Mouse (Mus musculus): ENCODE measurements around the gene Slc8a1.

Slc8a1 gene

GRCm38 (mm10) chr17:81738311-81738755 is at the start of gene Slc8a1:
TSS of gene Slc8a1 (minus strand) at chr17:81738377.
- 37% methylated on average over 14 of the region's 14 CpGs for WGBS

- WGBS: 44% methylated on average over 4 of the region's 4 CpGs
Measured at GRCm38 (mm10) chr17:81787350-81787749, 49.2 kb upstream of the Slc8a1 start.

DNA sequence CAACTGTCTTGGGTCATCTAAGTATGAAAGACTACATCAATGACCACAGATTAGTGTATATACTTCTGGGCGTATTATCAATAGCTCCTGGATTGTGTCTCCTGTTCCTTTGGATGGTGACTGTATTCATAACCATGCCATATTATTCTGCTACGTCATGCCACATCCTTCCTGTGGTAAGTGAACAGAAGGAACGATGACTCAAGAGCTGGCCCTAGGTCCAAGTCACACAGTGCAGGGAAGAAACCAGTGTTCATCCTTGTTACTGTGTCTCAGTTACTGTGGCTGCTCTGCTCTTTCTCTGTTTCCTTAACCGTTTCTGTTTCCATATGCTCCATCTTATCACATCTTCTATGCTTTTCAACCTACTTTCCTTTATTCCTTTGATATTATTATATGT is 44.1 kb upstream of the Slc8a1 start:
- WGBS: 74% methylated on average over 4 of the region's 4 CpGs

- 77% methylated on average over 5 of the region's 5 CpGs for whole genome bisulfite sequencing
Measured at GRCm38 (mm10) chr17:81781491-81781890, 43.3 kb upstream of the Slc8a1 start.

GRCm38 (mm10) chr17:81779883-81780282 is 41.7 kb upstream of the Slc8a1 start:
- 76% methylated on average over 4 of the region's 4 CpGs for WGBS

GRCm38 (mm10) chr17:81750664-81751063 is 12.5 kb upstream of the Slc8a1 start:
- WGBS: 80% methylated on average over 2 of the region's 2 CpGs

DNA sequence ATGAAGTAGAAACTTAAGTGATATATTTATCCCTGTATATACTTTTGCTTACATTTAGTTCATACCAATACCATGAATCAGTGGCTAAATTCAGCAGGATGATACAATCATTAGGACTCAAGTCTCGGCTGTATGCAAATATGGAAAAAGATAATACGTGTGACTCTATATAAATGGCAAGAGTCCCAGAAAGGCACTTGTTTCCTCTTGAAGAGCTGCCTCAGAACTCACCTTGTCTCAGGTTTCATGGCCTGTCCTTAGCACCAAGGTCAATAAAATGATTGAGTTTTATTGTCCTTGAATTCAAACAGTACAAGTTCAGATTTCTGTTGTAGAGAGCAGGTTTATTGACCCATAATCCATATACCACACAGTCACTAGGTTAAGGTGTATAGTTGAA is 4.9 kb upstream of the Slc8a1 start:
- WGBS: 71% methylated on average over 2 of the region's 2 CpGs

DNA sequence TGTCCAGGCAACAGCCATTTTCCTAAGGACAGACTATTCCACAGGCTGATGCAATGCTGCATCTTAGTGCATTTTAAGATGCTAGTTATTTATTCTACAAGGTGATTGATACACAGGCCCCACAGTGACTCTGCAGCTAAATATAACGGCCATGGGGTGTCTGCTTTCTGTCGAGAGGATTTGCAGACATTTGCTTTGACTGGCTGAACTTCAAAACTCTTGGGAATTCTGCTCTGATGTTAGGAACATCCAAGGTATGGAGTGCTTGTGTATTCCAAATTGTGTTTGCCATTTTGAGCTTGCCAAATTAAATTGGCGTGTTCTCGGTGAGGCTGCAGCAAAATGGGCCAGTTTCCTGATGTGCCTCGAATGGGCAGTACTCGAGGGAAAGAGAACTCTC is 2.4 kb upstream of the Slc8a1 start:
- WGBS: 45% methylated on average over 6 of the region's 6 CpGs

DNA sequence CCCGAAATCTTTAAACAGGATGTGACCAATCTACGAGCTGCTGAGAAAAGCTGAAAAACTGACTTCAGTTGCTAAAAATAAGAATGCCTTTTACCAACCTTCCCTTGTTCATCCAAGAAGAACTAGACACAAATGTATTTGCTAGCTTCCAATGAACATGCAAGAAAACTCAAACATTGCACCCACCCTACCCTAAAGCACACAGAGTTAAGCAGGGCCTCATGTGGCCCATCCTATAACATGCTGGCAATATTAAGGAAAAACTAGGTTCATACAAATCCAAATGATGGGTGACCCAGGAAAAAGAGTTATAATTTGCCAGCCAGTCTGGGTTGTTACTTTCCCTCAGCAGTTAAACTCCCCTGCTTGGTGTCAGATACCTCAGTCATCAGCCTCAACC is 398 bp downstream of the Slc8a1 start:
- WGBS: 41% methylated on average over 2 of the region's 2 CpGs

GRCm38 (mm10) chr17:81737309-81737708 is 868 bp downstream of the Slc8a1 start:
- WGBS: 53% methylated on average over 4 of the region's 4 CpGs

- WGBS: 92% methylated on average over 2 of the region's 2 CpGs
Measured at GRCm38 (mm10) chr17:81735583-81735982, 2.6 kb downstream of the Slc8a1 start.

- 74% methylated on average over 4 of the region's 4 CpGs for WGBS
Measured at GRCm38 (mm10) chr17:81729891-81730290, 8.3 kb downstream of the Slc8a1 start.

GRCm38 (mm10) chr17:81712273-81712751 is 25.9 kb downstream of the Slc8a1 start:
- WGBS: 34% methylated on average over 1 of the region's 1 CpGs

GRCm38 (mm10) chr17:81704761-81705160 is 33.4 kb downstream of the Slc8a1 start:
- WGBS: 62% methylated on average over 3 of the region's 3 CpGs

DNA sequence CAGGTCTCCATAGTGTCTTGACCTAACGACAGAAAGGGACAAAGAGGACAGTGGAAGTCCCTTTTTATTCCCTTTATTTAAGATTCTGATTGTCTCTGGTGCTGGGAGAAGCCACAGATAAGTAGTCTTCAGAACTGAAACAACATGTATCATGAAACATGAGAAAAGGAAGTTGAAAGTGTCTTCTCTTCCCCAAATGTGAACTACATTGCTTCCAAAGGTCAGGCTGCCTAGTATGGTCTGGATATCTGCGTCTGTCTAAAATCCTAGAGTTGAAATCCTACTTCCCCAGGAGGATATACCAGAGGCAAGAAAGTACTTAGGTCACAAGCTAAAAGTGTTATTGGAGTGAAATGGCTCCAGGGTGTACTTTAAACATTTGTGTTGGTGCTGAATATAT is 34.9 kb downstream of the Slc8a1 start:
- 68% methylated on average over 2 of the region's 2 CpGs for WGBS

DNA sequence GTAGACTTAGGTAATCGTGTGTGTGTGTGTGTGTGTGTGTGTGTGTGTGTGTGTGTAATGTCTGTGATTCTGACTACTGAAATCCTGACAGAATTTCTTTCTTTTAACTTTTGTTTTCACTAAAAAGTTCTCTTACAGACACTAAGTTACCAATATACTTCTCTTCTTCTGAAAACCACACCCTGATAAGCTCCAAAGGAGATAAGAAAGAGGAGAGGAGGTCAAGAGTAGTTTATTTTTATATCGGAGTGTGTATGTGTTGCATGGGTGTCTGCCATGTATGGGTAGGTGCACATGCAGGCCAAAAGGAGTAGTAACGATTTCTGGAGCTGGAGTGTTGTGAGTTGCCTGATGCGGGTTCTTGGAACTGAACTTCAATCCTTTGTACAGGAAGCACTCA is 36.5 kb downstream of the Slc8a1 start:
- WGBS: 84% methylated on average over 4 of the region's 4 CpGs

- WGBS: 63% methylated on average over 10 of the region's 10 CpGs
Measured at GRCm38 (mm10) chr17:81698789-81699188, 39.4 kb downstream of the Slc8a1 start.

DNA sequence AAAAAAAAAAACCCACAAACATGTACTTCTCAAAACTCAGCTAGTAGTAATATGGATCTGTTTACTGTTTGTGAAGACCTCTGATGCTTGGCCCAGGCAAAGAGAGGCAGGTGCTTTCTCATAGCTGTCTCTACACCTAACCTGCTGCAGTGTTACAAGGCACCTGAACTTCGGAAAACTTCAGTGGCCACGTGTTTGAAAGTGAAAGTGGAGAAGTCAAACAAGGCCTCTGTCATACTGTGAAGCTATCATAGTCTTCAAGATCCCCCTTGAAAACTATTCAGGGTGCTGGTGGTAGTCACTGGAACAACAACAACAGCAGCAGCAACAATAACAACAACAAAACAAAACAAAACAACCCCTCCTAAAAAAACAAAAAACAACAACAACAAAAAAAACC is 40.5 kb downstream of the Slc8a1 start:
- WGBS: 78% methylated on average over 2 of the region's 2 CpGs

DNA sequence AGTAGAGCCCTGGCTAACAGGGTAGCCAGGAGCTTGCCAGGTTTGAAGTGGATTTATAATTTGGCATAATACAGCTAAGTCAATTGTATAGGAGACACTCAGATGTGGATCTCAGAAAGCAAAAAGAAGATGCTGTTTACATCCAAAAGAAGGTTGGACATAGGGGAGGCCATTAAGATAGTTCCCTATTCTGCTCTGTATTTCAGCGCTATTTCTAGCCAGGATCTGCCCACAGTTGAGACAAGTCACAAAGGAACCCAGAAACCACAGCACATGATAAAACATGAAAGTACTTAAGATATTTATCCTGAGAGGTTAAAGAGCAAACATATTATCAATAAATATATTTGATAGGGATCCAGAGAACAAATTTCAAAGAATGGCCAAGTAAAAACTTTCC is 43.2 kb downstream of the Slc8a1 start:
- WGBS: 97% methylated on average over 1 of the region's 1 CpGs

DNA sequence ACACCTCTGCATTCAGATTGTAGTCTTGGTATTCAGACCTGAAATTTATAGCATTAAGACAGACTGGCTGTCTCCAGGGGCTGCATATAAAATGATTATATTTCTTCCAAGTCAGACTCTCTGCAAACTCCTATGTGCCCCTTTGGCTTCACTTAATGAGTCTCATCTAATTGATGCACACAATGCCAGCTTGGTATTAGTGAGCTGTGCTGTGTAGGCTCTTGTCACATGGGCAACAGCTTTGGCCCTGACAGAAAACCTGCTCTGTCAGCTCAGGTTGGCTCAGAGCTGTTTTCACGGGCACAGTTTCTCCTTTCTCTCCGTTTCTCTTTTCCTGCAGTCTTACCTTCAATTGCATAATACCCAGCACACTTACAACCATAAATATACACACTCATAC is 60.7 kb downstream of the Slc8a1 start:
- WGBS: 55% methylated on average over 2 of the region's 2 CpGs

DNA sequence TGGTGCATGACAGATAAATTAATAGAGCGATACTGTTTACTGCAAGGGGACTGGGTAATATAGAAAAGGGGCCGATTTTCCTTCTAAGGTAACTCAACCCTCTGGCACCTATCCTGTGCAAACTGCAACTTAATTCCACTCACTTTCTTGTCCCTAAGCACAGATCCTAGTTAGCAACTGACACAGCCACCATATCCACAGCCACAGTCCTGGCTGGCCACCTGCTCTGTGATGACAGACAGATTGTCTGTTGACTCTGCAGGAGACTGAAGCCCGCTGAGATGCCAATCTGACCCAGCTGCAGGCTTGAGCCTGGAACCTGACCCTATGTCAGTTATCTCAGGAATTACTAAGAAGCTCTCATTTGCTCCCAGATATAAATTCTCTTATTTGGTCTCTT is 62.0 kb downstream of the Slc8a1 start:
- 84% methylated on average over 3 of the region's 3 CpGs for WGBS

- 67% methylated on average over 5 of the region's 5 CpGs for WGBS
Measured at GRCm38 (mm10) chr17:81671245-81671644, 66.9 kb downstream of the Slc8a1 start.

DNA sequence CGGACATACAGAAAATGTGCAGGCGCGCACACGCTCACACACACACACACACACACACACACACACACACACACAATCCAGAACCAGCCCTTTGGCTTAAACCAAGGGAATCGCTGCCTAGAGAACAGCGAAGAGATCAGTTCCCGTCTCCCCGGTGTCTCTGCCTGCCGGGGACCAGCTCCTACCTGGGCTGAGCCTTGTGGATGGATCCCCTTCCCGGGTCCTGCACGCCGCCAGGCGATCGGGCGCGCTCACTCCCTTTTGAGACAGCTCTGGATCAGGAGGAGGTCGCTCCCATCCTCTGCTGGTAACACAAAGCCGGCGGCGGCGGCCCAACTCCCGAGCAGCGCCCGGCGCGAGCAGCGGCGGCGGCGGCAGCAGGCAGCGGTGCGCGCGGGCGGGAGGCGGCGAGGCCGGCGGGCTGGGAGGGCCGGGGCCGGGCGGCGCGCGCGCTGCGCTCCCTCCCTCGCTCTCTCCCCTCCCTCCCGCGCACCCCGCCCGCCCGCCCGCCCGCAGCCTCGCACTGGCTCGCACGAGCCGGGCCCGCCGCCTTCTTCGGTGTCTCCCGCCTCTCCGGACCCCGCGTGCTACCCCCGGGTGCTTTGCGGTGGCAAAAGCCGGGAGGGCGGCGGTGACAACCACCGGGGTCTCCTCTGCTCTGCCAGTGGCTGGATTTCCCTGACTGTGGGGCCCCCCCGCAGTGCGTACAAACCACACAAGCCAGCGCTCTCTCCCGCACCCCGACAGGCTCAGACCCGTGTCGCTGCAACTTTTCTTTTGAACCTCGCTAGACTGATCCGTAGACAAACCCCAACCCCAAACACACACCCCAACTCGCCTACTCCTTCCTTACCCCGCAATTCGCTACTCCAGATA is 68.1 kb downstream of the Slc8a1 start:
- WGBS: 2% methylated on average over 49 of the region's 84 CpGs
